Mouse (Mus musculus) erythroblast, embryonic 14.5 days (primary cell): ENCODE data around the gene Ralgps2. TPM values are rescaled to one million over a fixed set of nuclear protein-coding genes. Genes with fewer than 3 reads are reported as not detected.

ENCODE experiments used
- H3K27me3 ChIP-seq: 2 replicates; pipeline ENCODE4 v1.6.1; 2012; ENCODE audit warnings: inconsistent platforms; ENCODE audit not compliant: control insufficient read depth
- H3K36me3 ChIP-seq: 2 replicates; pipeline ENCODE4 v1.6.1; 2012; ENCODE audit warnings: mild to moderate bottlenecking, inconsistent platforms; ENCODE audit not compliant: control insufficient read depth
- H3K4me1 ChIP-seq: 2 replicates; pipeline ENCODE4 v1.6.1; 2012; ENCODE audit warnings: inconsistent platforms; ENCODE audit not compliant: control insufficient read depth
- H3K4me3 ChIP-seq: replicated peaks from 2 replicates; pipeline ENCODE3; 2012; ENCODE audit warnings: moderate library complexity, mild to moderate bottlenecking, inconsistent platforms
- H3K9me3 ChIP-seq: 2 replicates; pipeline ENCODE4 v1.6.1; 2012; ENCODE audit warnings: low read length, inconsistent platforms, mixed read lengths; ENCODE audit not compliant: control insufficient read depth
- GATA1 ChIP-seq: IDR thresholded peaks from 2 replicates; pipeline ENCODE4 v1.6.1; 2012; ENCODE audit warnings: low read length, inconsistent platforms, mixed read lengths
- TAL1 ChIP-seq: IDR thresholded peaks from 3 replicates; pipeline ENCODE4 v1.6.1; 2012; ENCODE audit warnings: low read length, inconsistent platforms, mixed read lengths
- polyA plus RNA-seq: library from polyadenylated mRNA; stranded (reverse); fragments of >175 nt; gene quantifications from 2 replicates; pipeline ENCODE4 v1.2.3, GENCODE M21; 2012

The Ralgps2 gene
- polyA plus RNA-seq, 1 experiment: 0.32 TPM

DNA sequence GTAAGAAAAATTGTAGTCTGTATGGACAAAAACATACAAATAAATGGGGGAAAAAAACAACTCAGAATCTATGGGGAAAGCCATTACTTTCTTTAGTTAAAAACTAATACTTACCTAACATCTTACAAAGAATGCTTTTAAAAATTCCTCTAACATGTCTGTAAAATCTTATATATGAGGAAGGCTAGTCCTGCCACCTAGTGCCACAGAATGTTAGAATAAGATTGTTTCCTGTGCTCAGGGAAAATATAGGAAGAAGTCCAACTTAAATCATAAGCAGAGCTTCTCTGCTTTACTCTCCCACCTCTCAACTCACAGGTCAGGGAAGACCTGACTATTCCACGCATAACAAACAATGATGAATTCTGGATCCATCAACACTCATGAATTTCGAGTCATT lies 53.5 kb downstream of the Ralgps2 start:
- TF ChIP-seq GATA1: no peak
- no peak for TF ChIP-seq TAL1
- peaks cover 8% of the 10 kb centered on the region for H3K36me3 ChIP-seq

DNA sequence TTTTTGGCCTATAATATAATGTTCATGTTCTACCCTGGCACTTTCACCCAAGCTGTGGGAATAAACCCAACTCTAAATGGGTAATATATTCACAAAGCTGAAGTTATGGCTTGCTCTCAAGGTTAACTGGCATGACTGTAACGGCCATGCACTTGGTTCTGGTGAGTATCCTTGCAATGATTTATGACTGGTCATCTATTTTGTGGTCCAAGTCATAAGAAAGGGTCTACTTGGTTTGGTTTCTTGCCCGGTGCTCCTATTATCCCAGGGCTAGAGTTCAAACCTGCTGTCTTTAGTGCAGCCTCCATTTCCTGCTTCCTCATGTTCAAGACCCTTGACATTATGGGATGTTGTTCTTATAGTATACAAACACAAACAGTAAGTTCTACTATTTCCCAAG lies 54.6 kb downstream of the Ralgps2 start:
- no peak for TF ChIP-seq TAL1
- no peak for TF ChIP-seq GATA1
- no peaks in the 10 kb centered on the region for H3K9me3 ChIP-seq
- H3K4me3 ChIP-seq: no peak overlapping the region
- H3K36me3 ChIP-seq: peaks cover 8% of the 10 kb centered on the region
- no peaks in the 10 kb centered on the region for H3K27me3 ChIP-seq
- H3K4me1 ChIP-seq: no peaks in the 10 kb centered on the region

More for the DNA sequence above, 53.5 kb downstream of the Ralgps2 start:
- H3K9me3 ChIP-seq: no peaks in the 10 kb centered on the region
- no peaks in the 10 kb centered on the region for H3K27me3 ChIP-seq
- H3K4me3 ChIP-seq: no peak overlapping the region
- no peaks in the 10 kb centered on the region for H3K4me1 ChIP-seq

DNA sequence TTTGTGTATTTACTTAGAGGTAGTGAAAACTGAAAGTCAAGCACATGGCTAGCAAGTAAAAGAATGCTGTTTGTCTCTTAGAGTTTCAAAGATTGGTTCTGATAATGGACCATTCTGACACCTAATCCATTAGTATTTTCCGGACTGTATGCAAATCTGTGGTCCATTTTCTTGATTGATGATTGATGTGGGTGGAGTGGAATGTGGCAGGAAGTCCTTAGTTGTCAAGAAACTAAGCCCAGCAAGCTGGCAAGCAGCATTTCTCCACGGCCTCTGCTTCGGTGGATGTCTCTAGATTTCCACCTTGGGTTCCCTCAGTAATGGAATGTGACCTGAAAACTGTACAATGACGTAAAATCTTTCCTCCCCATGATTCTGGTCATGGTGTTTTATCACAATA lies 68.8 kb downstream of the Ralgps2 start:
- no peaks in the 10 kb centered on the region for H3K27me3 ChIP-seq
- H3K4me1 ChIP-seq: no peaks in the 10 kb centered on the region
- no peak for TF ChIP-seq TAL1
- TF ChIP-seq GATA1: no peak
- H3K4me3 ChIP-seq: no peak overlapping the region
- H3K9me3 ChIP-seq: no peaks in the 10 kb centered on the region
- H3K36me3 ChIP-seq: no peaks in the 10 kb centered on the region; the same call in 1 of the 2 replicates

DNA sequence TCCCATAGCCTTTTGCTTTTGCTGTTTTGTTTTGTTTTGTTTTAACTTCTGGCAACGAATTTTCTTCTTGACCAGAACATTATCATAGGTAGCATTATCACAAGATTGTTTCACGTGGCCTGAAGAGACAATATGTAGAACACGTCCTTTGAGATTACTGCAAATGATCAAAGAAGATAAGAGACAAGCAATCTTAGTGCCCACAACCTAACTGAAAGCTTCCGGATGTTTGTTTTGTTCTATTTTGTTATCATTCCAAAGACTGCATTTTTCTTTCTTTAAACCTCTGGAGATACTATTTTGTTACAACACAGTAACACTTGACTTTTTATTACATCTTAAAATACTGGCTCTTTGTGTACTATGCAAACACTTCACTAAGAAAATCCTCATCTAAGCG lies 69.4 kb downstream of the Ralgps2 start:
- Histone ChIP-seq H3K9me3 (no peaks in the 10 kb centered on the region), H3K36me3 (no peaks in the 10 kb centered on the region; the same call in 1 of the 2 replicates), H3K27me3 (no peaks in the 10 kb centered on the region), H3K4me3 (no peak overlapping the region), H3K4me1 (no peaks in the 10 kb centered on the region)
- TF ChIP-seq TAL1 (no peak), GATA1 (no peak)

DNA sequence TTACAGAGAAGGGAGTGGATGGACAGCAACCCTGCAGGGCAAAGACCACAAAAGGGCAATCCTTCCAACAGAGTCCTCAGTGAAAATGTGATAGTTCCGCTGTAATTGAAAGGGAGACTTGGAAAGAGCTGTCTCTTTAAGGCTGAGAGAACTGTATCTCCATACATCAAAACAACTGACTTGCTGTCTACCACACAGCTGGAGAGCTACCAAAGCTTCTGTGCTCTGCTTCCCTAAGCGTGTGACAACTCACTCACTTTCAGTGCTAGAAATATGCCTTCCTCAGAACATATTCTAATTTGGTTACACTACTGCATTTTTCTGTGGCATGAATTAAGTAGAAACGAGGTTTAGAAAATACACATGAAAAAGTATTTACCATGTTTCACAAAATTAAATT lies 75.2 kb downstream of the Ralgps2 start:
- H3K4me1 ChIP-seq: peaks cover 5% of the 10 kb centered on the region
- H3K4me3 ChIP-seq: no peak overlapping the region
- H3K36me3 ChIP-seq: no peaks in the 10 kb centered on the region
- H3K27me3 ChIP-seq: no peaks in the 10 kb centered on the region
- H3K9me3 ChIP-seq: no peaks in the 10 kb centered on the region
- TF ChIP-seq TAL1: no peak
- no peak for TF ChIP-seq GATA1

DNA sequence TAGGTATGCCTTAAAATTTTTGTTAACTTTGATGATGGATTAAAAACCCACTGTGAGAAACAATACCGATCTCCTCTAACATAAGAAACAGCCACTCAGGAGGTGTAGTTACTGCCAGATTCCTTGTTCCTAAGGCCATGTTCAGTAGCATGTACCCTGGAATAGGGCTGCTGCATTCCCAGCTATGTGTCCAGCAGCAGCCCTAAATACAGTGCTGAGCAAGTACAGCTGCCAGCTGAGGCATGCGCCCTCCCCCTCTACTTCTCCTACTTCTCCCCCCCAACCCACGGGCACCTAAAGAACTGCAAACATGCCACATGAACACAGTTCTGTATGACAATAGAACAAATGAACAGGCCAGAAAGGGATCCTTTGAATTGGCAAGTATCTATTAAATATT lies 75.7 kb downstream of the Ralgps2 start:
- Histone ChIP-seq H3K9me3 (no peaks in the 10 kb centered on the region), H3K27me3 (no peaks in the 10 kb centered on the region), H3K4me3 (no peak overlapping the region), H3K4me1 (peaks cover 5% of the 10 kb centered on the region), H3K36me3 (no peaks in the 10 kb centered on the region)
- TF ChIP-seq TAL1: no peak

DNA sequence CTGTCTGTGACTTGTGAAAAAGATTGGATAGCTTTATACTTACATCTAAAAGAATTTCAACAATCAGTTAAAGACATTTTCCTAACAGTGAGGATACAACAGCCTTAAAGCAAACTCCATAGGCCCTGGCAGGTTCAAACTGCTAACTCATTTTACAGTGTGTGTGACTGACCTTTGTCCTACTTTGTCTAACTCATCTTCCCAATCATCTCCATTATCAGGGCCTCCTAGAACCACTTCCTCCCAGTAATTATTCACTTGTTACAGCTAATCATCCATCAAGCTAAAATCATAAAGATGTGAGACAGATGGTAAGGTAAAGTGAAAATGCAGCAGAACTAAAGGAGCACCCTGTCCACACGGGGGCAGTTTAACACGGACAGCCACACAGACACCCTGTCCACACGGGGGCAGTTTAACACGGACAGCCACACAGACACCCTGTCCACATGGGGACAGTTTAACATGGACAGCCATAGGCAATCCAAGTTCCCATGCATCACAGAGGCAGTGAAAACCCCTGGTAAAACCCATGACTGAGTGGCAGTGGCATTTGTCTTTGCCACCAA lies 77.9 kb downstream of the Ralgps2 start:
- Histone ChIP-seq H3K27me3 (no peaks in the 10 kb centered on the region), H3K4me3 (no peak overlapping the region), H3K36me3 (no peaks in the 10 kb centered on the region), H3K9me3 (no peaks in the 10 kb centered on the region), H3K4me1 (peaks cover 5% of the 10 kb centered on the region)
- TF ChIP-seq GATA1 (no peak), TAL1 (no peak)

DNA sequence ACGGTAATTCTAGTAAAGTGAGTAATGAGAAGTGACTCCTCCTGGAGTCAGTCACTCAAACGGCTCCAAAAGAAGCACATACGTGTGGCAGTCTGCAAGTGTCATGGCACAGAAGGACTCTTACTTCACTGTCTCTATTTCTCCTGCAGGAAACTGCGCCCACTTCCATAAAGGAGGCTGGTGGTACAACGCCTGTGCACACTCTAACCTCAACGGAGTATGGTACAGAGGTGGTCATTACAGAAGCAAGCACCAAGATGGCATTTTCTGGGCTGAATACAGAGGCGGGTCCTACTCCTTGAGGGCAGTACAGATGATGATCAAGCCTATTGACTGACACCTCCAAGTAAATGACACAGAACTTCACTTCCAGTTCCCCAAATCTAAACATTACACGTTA lies 79.2 kb downstream of the Ralgps2 start:
- no peaks in the 10 kb centered on the region for H3K36me3 ChIP-seq
- peaks cover 11% of the 10 kb centered on the region for H3K4me1 ChIP-seq
- H3K9me3 ChIP-seq: no peaks in the 10 kb centered on the region
- no peak overlapping the region for H3K4me3 ChIP-seq
- H3K27me3 ChIP-seq: no peaks in the 10 kb centered on the region
- TF ChIP-seq TAL1: no peak
- TF ChIP-seq GATA1: no peak

DNA sequence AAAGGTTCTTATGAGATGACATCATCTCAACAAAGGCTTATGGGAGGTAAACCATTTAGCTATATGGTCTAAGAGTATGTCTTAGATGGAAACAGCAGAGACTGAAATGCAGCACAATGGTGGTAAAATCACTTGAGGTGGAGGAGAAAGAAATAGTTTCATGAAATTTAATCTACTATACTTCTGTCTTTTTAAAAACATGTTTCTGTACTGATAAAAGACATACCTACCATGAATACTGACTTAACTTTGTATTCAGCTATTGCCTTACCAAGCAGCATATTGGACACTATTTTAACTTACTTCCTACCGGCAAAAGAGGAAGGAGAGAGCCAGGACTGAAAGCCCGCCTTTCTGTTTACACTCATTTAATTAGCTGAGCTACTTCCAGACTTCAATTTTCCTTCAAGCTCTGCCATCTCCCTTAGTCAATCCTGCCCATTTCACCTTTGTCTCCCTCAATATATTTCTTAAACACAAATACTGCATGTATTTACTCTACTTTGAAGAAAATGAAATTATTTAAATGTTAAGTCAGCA lies 79.6 kb downstream of the Ralgps2 start:
- no peak for TF ChIP-seq TAL1
- TF ChIP-seq GATA1: no peak
- peaks cover 11% of the 10 kb centered on the region for H3K4me1 ChIP-seq
- no peaks in the 10 kb centered on the region for H3K36me3 ChIP-seq
- H3K9me3 ChIP-seq: no peaks in the 10 kb centered on the region
- no peak overlapping the region for H3K4me3 ChIP-seq
- H3K27me3 ChIP-seq: no peaks in the 10 kb centered on the region

DNA sequence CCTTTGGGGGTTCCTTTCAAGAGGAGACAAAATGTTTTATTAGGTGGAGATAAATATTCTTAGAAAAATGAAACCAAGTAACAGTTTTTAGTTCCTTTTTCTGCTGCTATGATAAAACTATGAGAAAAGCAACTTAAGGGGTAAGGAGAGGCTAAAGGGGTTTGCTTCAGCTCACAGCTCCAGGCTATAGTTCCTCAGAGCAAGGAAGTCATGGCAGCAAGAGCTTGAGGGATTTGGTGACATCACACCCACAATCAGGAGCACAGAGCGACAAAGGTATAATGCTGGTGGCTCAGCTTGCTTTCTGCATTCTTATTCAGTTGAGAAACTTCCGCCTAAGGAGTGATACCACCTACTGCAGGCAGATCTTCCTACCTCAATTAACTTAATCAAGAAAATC lies 80.3 kb downstream of the Ralgps2 start:
- H3K36me3 ChIP-seq: no peaks in the 10 kb centered on the region
- TF ChIP-seq TAL1: no peak
- no peak for TF ChIP-seq GATA1
- H3K4me1 ChIP-seq: peaks cover 11% of the 10 kb centered on the region
- no peak overlapping the region for H3K4me3 ChIP-seq
- no peaks in the 10 kb centered on the region for H3K9me3 ChIP-seq
- H3K27me3 ChIP-seq: no peaks in the 10 kb centered on the region
